Mouse (Mus musculus) cerebellum, adult 11 months (tissue): Measurements from ENCODE around the gene Kcnt2.

ENCODE experiments used
- DNase-seq: peaks from one replicate; pipeline ENCODE4 v3.0.0; 2022

The Kcnt2 gene

DNA sequence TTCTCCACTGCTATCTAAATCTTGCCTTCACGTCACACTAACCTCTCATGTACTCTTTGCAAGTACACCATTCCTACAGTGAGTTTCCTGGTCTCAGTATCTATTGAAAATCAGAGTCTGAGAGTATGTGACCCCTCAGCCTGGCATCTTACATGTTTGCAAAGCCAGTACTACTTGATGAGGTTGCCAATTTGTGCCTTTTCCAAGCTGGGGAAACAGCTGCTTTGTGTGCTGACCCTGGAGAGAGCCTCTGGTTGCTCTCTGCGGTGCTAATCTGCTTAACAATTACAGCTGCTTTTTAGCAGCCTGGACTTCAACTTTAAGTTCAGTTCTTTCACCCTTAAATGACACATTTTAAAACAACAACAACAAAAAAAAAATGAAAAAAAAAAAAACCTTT is 133.6 kb downstream of the Kcnt2 start:
- DNase-seq = no peak

DNA sequence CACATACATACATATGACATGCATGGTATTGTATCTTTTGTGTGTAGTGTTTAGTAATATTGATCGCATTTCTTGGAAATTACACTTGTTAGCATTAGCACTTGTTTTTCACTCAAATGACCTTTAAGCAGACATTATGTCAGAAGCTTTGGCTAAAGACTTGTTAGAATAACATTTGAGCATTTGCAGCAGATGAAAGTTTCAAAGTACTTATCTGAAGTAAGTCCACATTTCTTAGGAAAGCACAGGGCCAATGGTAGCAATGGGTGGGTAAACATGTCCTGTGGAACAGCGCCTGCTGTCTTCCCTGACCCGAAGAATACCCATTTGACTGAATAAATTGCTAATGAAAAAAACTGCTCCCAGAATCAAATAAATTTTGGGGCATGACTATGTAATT is 135.1 kb downstream of the Kcnt2 start:
- DNase-seq = no peak

DNA sequence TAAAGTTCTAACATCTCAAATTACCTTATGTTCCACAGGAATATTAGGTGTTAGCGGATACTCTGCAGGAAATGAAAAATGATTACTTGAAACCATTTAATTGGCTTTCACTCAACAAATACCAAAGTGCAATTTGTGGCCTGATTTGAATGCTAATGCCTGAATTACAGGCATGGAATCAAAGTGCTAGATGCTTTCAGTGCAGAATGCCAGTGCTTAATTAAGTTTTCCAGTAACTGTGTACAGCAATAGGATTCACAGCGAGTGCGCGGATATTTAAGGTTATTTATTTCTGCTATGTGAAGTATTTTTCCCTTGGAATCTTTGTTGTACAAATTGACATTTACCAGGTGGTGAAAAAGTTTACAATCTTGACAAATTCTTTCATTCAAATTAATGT is 144.3 kb downstream of the Kcnt2 start:
- no peak for DNase-seq

DNA sequence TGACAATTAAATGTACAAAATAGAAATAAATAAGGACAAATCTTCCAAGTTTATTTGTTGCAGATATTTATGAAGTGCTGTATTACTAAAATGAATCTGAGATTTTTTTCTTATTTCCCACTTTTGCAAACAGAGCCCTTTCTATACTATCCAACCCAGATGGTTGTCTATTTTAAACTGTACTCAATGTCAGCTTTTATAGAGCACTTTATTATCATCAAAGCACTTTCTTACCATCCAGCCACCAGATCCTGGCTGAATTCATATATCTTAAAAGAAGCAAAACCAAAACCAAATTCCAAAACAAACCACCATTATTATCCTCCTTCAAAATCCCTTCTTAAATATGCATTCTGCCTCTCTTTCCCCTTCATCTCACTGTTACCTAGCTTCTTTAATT is 151.8 kb downstream of the Kcnt2 start:
- no peak for DNase-seq

DNA sequence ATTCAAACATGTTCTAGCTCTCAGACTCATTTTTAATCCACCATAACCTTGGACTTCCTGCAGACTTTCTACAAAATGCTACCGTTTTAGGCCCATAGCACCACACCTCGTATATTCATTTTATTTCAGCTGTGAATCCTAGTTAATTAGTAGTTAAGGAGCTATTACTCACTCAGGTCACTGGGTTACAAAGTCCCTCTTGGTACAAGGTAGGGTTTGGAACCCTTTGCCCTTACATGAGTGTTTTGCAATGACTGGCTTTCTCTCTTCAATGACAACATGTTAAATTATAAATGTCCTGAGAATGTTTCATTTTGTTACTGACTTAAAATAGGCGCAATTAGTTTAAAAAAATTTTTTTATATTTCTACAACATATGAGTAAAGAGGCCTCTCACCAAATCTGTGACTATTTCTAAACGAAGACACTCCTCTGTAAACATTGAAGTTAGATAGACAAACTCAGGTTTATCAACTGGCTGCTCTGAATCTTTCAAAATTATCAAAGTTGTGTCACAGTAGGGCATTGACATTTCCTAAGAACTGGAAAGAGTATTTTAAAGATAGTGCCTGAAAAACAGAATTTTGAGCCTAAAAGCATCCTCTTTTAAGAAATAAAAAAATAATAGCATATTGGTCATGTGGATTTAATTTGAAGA is 160.8 kb downstream of the Kcnt2 start:
- DNase-seq = no peak

DNA sequence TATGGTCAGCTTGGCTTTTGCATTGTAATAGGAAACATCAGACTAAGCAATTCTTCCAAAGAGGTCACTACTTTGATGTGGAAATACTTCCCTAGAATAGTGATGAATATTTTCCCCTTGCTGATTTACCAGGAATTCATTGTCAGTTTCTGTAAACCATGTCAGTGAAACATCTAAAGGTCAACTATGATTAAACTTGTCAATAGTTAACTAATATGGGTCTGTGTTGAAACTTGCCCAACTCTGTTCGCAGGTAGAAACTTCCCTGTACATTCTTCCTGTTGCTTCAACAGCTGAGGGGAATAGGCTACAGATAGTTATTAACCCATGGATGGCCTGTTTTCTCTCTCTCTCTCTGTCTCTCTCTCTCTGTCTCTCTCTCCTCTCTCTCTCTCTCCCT is 169.8 kb downstream of the Kcnt2 start:
- no peak for DNase-seq

DNA sequence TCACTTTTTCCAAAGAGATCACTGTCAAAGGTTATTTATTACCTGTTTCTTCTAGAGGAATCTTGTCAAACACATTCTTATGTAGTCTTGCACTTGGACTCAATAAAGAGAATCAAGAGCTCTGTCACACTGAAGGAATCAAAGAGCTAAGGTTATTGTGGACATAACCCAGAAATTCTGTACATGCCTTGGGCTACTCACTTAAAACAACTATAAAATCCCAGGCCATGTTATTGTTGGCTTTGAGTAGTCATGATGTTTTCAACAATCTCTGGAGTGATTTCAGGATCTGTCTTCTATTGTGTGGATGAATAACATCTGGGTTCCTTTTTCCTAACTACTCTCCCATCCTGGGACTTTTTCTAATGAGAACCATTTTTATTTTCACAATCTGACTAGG is 177.0 kb downstream of the Kcnt2 start:
- no peak for DNase-seq

DNA sequence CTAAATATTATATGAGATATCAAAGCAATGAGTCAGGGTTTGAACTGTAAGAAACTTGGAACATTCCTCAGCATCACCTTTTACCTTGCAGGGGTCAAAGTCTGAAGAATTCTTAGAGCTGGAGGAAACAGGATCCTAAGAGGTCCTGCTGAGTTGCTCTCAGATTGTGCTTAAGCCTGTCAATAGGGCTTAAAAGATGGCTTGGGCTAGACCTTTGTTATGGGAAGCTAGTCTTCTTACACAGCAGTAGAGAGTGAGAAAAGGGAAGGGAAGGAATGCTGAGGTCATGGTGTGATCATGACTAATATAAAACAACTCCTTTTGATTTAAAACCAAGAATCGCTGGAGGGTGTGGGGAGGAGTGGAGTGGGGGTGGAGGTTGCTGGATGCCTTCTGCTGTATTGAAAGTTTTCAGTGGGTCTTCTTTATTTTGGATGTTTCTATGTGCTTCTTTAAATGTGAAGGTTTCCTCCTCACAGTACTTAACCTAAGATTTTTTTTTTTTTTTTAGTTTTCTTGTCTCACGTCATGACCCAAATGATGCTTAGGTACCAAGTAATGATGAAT is 183.4 kb downstream of the Kcnt2 start:
- DNase-seq = no peak

DNA sequence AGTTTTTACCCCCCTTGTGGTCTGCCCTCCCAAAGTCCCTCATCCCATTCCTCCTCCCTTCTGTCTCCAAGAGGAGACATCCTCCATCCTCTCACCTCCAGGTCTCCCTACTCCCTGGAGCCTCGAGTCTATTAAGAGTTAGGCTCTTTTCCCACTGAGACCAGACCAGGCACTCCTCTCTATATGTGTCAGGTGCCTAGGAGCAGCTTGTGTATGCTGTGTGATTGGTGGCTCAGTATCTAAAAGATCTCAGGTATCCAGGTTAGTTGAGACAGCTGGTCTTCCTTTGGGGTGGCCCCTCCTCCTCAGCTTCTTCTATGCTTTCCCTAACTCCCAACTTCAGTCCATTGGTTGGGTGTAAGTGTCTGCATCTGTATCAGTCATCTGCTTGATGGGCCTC is 186.1 kb downstream of the Kcnt2 start:
- DNase-seq = no peak

DNA sequence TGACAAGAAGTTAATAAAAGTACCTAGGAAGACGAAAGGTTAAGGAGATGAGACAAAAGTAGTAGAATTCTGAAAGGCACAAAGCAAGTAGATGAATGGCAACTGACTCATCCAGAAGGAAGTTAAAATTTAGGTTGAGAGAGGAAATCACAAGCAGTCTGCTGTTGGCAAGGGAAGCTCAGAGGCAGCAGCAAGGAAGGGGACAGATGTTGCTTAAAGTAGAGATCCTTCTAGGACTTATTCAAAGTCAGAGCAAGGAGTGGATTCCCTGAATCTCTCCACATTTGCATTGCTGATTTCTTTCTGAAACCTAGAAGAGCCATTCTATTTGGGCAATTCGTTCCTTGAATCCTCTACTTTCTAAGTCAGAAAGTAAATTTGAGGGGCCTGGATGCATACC is 188.8 kb downstream of the Kcnt2 start:
- no peak for DNase-seq

DNA sequence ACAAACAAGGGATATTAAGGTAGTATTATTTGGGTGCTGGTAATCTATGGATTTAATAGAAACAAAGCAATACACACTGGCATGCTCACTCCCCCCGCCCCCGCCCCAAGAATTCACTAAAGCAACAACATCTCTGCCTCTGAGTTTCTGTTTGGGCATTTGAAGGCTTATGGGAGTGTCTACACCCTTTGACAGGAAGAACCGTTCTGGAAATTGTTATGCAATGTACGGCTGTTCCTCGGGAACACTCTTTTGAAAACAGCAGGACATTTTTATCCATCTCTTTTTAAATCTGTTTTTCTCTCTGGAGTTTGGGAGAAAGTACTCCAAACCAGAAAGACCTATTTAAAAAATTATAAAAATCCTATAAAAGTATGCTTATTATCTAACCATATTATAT is 192.2 kb downstream of the Kcnt2 start:
- DNase-seq = no peak

DNA sequence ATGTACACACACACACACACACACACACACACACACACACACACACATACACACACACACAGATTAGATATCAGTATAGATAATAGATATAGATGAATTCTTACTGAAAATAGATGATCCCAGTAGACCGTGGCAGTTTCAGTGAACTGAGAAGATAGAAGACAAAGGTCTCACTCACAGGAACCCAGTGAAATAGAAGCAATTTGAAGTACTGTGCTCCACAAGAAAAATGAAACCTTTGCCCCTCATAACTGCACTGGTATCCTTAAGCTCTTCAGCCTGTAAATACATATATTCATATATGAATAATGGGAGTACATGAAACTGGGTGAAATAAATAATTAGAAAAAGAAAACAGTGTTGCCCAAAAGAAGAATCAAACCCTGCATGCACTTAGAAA is 197.9 kb downstream of the Kcnt2 start:
- DNase-seq = no peak

DNA sequence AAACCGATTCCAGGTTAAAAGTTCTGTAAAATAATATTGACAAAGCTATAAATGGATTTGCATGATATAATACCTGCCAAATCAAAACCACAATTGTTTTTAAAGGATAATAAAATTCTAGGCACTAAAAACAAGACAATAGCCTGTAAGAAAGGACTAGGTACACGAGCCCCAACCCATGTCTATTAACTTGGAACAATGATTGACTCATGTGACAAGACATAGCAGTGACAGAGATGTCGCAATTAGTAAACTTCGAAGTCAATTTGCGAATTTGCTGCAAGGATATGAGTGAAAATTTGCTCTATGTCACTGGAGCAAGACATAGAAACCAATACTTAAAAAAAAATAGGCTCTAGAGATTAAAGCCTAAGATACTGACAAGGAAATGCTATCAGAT is 198.4 kb downstream of the Kcnt2 start:
- no peak for DNase-seq

DNA sequence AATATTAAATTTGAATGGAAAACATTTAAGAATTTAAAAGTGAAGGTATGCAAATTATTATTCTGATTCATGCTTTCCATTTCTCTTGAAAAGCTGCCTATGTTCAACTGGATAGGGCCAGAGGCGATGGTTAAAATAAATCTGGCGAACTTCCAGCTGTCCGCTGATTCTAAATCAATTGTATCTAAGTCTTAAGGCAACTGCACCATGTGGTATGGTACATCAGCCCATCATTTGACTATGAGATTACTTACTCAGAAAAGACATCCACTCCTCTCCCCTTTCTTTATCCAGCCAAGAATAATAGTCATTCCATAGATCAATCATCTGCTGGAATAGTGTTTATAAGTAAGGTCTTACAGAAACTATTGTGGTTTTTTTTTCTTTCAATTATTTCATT is 205.5 kb downstream of the Kcnt2 start:
- no peak for DNase-seq

DNA sequence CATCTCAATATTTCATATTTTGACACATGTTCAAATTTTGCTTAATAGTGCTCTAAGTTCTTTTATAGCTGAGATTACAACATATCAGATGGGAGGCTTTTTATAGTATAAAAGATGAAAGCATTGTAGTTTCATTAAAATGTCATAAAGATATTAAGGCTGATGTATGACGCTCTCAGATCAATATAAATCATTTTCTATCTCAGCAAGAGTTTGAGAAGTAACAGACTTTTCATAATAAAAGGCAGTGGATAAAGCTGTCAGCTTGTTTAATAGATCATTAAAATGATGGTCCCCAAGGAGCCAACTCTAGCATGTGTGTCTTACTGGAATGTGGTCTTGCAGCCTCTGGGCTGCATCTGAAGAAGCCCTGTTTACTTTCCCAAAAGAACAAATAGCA is 206.0 kb downstream of the Kcnt2 start:
- DNase-seq = no peak

DNA sequence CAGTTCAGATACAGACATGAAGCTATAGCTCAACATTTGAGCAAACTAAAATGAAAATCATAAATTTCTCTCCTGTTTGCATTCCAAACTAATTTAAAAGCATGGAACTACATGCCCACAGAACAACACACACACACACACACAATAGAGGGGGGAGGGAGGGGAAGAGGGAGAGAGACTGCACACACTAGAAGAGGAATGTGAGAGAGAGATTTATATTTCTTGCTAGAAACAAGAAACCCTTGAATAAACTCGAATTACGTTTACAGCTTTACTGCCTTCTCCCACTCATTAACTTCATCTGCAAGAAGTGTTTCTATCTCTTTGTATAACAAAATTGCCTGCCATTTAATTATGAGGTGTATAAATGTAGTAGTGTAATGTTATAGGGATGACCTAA is 209.9 kb downstream of the Kcnt2 start:
- no peak for DNase-seq

DNA sequence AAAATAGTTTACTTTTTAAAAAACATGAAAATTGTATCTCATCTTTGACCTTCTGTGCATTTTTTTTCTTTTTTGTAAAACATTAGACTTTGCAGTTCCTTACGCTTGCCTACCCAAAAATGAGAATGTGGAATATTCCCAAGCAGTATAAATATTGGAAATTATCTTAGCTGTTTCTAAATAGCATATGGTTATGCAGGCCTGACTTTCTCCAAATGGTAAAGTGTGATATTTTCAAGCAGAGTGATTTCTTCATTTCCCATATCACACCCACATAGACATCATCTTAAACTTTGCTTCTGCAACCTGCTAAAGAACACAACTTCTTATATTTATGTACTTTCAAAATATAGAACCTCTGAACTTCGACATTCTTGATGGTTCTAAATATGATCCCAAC is 210.9 kb downstream of the Kcnt2 start:
- DNase-seq = no peak

DNA sequence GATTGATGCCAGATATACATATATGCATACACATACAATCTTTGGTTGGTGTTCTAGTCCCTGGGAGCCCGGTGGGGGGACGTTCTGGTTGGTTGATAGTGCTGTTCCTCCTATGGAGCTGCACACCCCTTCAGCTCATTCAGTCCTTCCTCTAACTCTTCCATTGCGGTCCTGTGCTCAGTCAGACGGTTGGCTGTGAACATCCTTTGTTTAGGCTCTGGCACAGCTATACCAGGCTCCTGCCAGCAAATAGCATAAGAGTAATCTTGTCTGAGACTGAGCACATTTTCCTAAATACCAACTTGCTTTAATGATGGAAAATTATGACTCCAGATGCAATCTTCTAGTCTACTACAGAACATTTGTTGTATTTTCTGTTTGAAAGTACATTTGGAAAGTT is 222.4 kb downstream of the Kcnt2 start:
- DNase-seq = no peak

DNA sequence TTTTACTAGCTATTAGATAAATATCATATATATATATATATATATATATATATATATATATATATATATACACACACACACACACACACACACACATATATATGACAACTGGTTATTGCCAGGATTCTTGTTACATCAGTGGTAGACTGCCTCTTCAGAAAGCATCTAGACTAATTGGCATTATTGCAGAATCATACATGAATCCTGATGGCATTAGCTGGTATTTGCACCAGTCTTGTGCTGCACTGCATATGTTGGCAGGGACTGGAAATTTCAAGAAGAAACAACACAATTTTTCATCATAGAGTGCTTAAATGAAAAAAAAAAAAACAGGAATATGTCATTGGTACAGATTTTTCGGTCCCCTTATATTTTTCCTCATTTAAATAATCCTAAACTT is 223.6 kb downstream of the Kcnt2 start:
- no peak for DNase-seq

DNA sequence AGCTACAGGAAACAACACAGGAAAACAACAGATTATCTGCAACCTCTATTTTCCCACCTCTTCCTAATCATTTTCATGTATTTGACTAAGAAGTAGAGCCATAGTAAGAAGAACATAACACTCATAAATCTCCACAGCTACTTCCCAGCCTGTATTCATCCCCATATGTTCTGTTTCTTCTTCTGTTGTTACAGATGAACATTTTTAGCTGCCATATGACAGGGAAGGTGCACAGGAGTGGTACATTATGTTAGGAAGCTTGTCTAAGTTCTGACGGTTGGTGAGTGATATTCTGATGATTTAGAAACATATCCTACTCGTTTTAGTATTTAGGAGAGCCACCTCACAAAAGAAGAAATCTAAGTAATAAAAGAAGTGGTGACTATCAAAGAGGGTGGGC is 231.0 kb downstream of the Kcnt2 start:
- DNase-seq = no peak

DNA sequence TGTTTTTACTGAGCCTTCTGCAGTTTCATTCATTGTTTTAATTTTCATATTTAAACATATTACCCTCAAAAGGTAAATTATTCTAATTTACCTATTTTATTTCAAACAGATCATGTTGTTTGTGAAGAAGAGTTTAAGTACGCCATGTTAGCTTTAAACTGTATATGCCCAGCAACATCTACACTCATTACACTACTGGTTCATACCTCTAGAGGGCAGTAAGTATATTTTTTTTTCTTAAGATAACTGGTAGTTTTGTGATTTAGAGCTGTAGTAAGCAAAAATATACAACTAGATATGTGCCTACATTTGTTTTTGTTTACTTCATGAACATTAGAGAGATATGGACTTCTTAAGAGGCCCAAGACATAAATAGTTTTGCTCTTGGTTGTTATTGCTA is 238.1 kb downstream of the Kcnt2 start:
- no peak for DNase-seq

DNA sequence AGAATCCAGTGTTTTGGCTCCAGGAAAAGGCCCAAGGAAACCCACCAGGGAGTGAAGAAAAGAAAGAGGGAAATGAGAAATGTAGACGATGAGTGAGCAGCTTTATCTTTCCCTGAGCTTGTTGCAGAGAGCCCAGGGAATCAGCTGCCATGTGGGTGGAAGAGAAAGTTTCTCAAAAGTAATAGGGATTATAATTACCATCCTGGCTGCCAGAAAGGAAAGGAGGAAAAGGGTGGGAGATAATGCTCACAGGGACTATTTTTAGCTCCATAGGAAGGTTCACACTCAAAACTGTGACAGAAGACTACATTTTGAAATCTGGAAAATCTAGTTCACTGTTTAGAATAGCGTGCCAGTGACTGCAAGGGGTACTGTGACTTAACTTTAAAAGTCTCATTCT is 243.9 kb downstream of the Kcnt2 start:
- no peak for DNase-seq

DNA sequence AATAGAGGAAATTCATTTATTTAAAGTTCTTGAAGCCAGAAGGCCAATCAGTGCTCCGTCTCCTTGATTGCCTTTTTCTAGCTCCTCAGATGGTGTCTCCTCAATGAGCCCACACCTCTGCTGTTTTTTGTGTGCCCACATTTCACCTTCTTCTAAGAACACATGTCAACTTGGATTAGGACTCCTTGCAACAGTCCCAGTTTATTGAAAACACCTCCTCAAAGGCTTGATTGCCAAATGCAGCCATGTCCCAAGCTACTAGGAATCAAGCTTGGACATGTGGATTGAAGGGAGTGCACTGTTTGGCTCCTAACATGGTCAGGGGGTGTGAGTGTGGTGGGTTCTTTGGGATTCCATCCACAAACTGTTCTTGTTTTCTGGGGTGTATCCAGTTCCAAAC is 245.4 kb downstream of the Kcnt2 start:
- DNase-seq = no peak

DNA sequence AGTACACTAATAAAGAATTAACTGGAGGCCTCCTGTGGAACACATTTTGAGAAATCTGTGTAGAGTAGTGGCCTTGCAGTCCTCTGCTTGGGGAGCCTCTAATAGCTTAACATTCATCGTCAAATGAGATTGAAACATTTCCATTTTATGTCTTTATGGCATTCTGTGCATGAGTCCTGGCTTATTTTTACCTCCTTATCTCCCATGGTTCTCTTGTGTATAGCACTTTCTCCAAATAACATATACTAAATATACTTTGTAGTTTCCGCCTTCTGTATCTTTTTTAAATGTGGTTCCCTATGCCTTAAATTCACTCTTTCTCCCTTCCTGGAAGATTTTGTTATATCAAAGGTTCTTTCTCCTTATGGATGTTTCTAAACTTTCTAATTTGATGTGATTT is 246.3 kb downstream of the Kcnt2 start:
- no peak for DNase-seq

DNA sequence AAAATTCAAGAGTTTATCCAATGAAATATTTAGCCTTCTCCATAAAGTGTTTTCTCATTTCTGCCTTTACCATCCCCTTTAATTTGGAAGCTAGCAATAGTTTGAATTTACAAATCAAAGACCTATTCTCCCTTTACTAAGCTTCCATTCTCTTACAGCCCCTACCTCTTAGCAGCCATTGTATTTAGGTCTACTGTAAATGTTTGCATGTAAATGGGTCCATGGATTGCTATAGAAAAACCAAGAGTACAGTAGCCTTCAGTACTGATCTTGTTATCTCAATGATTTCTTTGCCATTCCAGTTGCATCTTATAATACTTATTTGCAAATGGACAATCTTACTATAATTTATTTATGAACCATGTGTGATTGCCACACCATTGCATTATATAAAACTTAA is 267.5 kb downstream of the Kcnt2 start:
- no peak for DNase-seq
